Mouse (Mus musculus) hindbrain, embryonic 11.5 days (tissue): ENCODE measurements around the gene Togaram1. TPM values are rescaled to one million over a fixed set of nuclear protein-coding genes. Genes with fewer than 3 reads are reported as not detected.

ENCODE experiments used
- ATAC-seq: fragments of 200-750 bp; cut with Nextera tagmentation; 2 replicates; pipeline ENCODE4 v1.8.0; 2017; ENCODE audit warnings: mild to moderate bottlenecking, moderate TSS enrichment, moderate library complexity; ENCODE audit not compliant: low FRiP score
- DNase-seq: peaks from one replicate; pipeline ENCODE4 v3.0.0-alpha.2; 2015; ENCODE audit warnings: low spot score
- H3K27ac ChIP-seq: fragments of 300-500 bp; sonication (generic); 2 replicates; pipeline ENCODE4 v1.5.1; 2014; ENCODE audit warnings: mild to moderate bottlenecking, low read depth, low read length
- H3K27me3 ChIP-seq: fragments of 300-500 bp; sonication (generic); 2 replicates; pipeline ENCODE4 v1.6.1; 2014; ENCODE audit warnings: mild to moderate bottlenecking, low read length, moderate library complexity, mixed read lengths; ENCODE audit not compliant: control insufficient read depth, insufficient read depth
- H3K36me3 ChIP-seq: fragments of 300-500 bp; sonication (generic); 2 replicates; pipeline ENCODE4 v1.6.1; 2014; ENCODE audit warnings: mild to moderate bottlenecking, low read length, moderate library complexity, mixed read lengths; ENCODE audit not compliant: control insufficient read depth, insufficient read depth
- H3K4me1 ChIP-seq: fragments of 300-500 bp; sonication (generic); replicated peaks from 2 replicates; pipeline ENCODE4 v1.6.1; 2014; ENCODE audit warnings: low read length, mixed read lengths; ENCODE audit not compliant: control insufficient read depth, insufficient read depth
- H3K4me2 ChIP-seq: fragments of 300-500 bp; sonication (generic); replicated peaks from 2 replicates; pipeline ENCODE4 v1.6.1; 2014; ENCODE audit warnings: mild to moderate bottlenecking, low read depth, low read length
- H3K4me3 ChIP-seq: fragments of 300-500 bp; sonication (generic); 2 replicates; pipeline ENCODE4 v1.5.1; 2014; ENCODE audit warnings: low read depth, low read length
- H3K9ac ChIP-seq: fragments of 300-500 bp; sonication (generic); 2 replicates; pipeline ENCODE4 v1.6.1; 2014; ENCODE audit warnings: low read depth, low read length
- H3K9me3 ChIP-seq: fragments of 300-500 bp; sonication (generic); 2 replicates; pipeline ENCODE4 v1.6.1; 2016; ENCODE audit warnings: low read length; ENCODE audit not compliant: control insufficient read depth
- WGBS: fragments of 180-500 bp; shearing (Covaris S2); extraction: QIAGEN DNeasy Blood & Tissue Kit; methylation state at CpG from one replicate; pipeline ENCODE4 v1.1.7; 2014; 5-methylcytosine and 5-hydroxymethylcytosine counted together
- polyA plus RNA-seq: library from polyadenylated mRNA; unstranded; fragments of >200 nt; fragmentation: Nextera tagmentation; extraction: Ambion mirVana; gene quantifications from 2 replicates; pipeline ENCODE4 v1.2.1, GENCODE M21; 2014

Gene Togaram1
- polyA plus RNA-seq, 1 experiment from 2014 or later, result 31.8 TPM

DNA sequence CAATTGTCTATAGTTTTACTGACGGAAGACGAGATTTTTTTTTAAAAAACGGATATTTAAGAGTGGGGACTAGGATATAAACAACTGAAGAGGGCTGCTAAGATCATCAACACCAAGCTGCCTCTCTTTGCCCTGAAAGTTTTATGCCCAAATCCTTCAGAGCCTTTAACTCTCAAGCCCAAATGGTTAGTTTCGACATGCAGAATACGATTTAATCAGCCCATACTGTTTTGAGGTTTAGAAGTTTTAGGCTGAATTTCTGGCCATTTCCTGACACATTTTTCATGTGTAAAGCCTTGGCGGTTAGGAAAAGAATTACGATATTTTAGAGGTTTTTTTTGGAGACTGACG lies 70.2 kb downstream of the Togaram1 start:
- Histone ChIP-seq H3K9me3 (no peaks in the 10 kb centered on the region), H3K4me2 (peak overlapping the region; percentile 35), H3K27me3 (no peaks in the 10 kb centered on the region), H3K27ac (no peak overlapping the region), H3K9ac (no peak overlapping the region; the same call in 1 of the 2 replicates), H3K36me3 (no peaks in the 10 kb centered on the region), H3K4me1 (no peaks in the 10 kb centered on the region), H3K4me3 (peak overlapping the region; percentile 89)
- WGBS, result 48% methylated on average over 8 of the region's 8 CpGs
- DNase-seq (no peak), ATAC-seq (peak; percentile 25; the same call in 1 of the 2 replicates)

- DNase-seq, result peak; percentile 94
- H3K27ac ChIP-seq, result peak within 1 kb of the TSS; percentile 55
Measured at GRCm38 (mm10) chr12:65036190-65036870, 70.7 kb downstream of the Togaram1 start, which contains the start of gene Prpf39. TSS of gene Prpf39 (plus strand) at chr12:65036333.

DNA sequence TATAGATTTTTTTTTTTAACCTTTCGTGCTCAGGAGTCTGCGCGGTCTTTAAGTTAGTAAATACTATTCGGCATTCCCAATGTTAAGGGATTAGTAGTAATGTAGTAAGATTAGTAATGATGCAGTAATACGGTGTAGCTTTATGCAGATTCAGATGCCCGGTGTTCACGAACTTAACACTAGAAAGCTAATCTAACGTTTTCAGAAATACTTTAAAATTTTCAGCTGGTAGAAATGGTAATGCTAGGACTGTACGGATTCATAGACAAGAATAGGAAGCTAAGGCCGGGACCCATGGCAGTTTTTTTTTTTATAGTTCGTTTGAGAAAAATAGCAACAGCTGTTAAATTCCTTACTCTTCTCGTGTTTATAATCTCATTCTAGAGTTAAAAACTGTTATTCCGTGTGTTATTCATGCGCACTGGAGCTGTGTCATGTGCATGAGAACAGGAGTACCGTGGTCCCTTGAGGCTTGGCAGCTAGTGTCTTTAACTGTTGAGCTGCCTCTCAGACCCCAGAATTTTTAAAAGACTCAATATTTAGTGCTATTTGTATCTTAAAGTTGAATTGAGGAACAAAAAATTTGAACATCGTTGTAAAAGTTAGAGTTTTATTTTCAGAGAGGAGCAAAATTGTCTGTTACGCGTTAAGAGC lies 71.4 kb downstream of the Togaram1 start:
- no peaks in the 10 kb centered on the region for H3K9me3 ChIP-seq
- 21% methylated on average over 18 of the region's 18 CpGs for WGBS
- no peak overlapping the region; the same call in 1 of the 2 replicates for H3K9ac ChIP-seq
- H3K27ac ChIP-seq, result no peak overlapping the region
- H3K4me3 ChIP-seq, result peak overlapping the region; percentile 89
- peak overlapping the region; percentile 35 for H3K4me2 ChIP-seq
- peak; percentile 19 for DNase-seq
- no peaks in the 10 kb centered on the region for H3K4me1 ChIP-seq
- peak; percentile 34; the same call in 1 of the 2 replicates for ATAC-seq
- no peaks in the 10 kb centered on the region for H3K27me3 ChIP-seq
- H3K36me3 ChIP-seq, result no peaks in the 10 kb centered on the region

More at GRCm38 (mm10) chr12:65036190-65036870, 70.7 kb downstream of the Togaram1 start, which contains the start of gene Prpf39:
- Histone ChIP-seq H3K27me3 (no peaks in the 10 kb centered on the region), H3K9me3 (no peaks in the 10 kb centered on the region), H3K4me3 (peak within 1 kb of the TSS; percentile 89), H3K4me2 (peak within 1 kb of the TSS; percentile 35), H3K9ac (peak within 1 kb of the TSS; percentile 75), H3K36me3 (no peaks in the 10 kb centered on the region), H3K4me1 (no peaks in the 10 kb centered on the region)
- ATAC-seq, result peak; percentile 96
- under 1% methylated on average over 56 of the region's 65 CpGs for WGBS

GRCm38 (mm10) chr12:65037546-65037937 lies 71.9 kb downstream of the Togaram1 start:
- H3K9ac ChIP-seq, result no peak overlapping the region
- no peak for ATAC-seq

DNA sequence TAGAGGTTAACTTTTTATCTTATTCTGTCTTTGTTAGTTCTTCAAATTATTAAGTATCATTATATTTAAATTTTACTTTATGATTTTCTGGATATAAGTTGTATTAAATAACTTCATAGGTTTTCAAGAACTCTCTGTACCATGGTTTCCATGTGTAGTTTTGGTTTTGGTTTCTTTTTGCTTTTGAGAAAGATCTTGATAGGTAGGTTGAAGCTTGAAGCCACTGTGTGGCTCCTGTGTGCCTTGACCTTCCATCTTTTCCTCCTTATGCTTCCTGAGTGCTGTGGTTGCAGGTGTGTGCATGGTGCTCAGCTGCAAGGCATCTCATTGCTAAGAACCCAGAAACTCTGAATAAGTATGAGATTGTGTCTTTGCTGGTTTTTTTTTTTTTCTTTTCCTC lies 83.2 kb downstream of the Togaram1 start:
- peaks cover 6% of the 10 kb centered on the region; the same call in 1 of the 2 replicates for H3K36me3 ChIP-seq
- H3K9me3 ChIP-seq, result no peaks in the 10 kb centered on the region
- no peak for DNase-seq
- H3K4me2 ChIP-seq, result no peak overlapping the region
- no peak overlapping the region for H3K9ac ChIP-seq
- no peak overlapping the region for H3K27ac ChIP-seq
- ATAC-seq, result no peak
- H3K4me1 ChIP-seq, result no peaks in the 10 kb centered on the region
- no peak overlapping the region for H3K4me3 ChIP-seq
- H3K27me3 ChIP-seq, result no peaks in the 10 kb centered on the region

More at GRCm38 (mm10) chr12:65037546-65037937, 71.9 kb downstream of the Togaram1 start:
- 68% methylated on average over 4 of the region's 4 CpGs for WGBS
- no peak for DNase-seq
- no peaks in the 10 kb centered on the region for H3K4me1 ChIP-seq
- no peaks in the 10 kb centered on the region for H3K36me3 ChIP-seq
- H3K4me3 ChIP-seq, result peak overlapping the region; percentile 89
- H3K27me3 ChIP-seq, result no peaks in the 10 kb centered on the region
- H3K4me2 ChIP-seq, result peak overlapping the region; percentile 35
- no peak overlapping the region for H3K27ac ChIP-seq
- no peaks in the 10 kb centered on the region for H3K9me3 ChIP-seq

DNA sequence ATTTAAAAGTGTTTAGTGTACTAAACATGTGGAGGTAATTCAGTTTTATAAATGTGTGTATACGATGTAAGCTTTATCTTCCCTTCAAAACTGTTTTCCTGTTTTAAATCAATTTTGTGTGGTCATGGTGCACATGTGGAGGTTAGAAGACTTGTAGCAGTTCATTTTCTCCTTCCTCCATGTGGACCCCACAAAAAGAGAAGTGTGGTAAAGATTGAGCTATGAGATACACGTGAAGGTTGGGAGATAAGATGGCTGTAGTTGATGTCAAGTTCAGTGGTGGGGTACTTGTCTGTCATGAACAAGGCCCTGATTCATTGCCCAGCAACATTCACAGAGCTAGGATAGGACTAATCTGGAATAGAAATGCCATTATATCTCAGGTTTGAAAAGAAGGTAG lies 92.6 kb downstream of the Togaram1 start:
- no peak for ATAC-seq
- H3K27me3 ChIP-seq, result no peaks in the 10 kb centered on the region
- H3K4me2 ChIP-seq, result no peak overlapping the region
- H3K9me3 ChIP-seq, result no peaks in the 10 kb centered on the region
- H3K4me3 ChIP-seq, result no peak overlapping the region
- H3K4me1 ChIP-seq, result no peaks in the 10 kb centered on the region
- no peak for DNase-seq
- WGBS, result 82% methylated on average over 2 of the region's 2 CpGs
- H3K9ac ChIP-seq, result no peak overlapping the region
- H3K36me3 ChIP-seq, result no peaks in the 10 kb centered on the region; the same call in 1 of the 2 replicates
- no peak overlapping the region for H3K27ac ChIP-seq

- H3K9ac ChIP-seq, result no peak overlapping the region
- H3K4me1 ChIP-seq, result no peaks in the 10 kb centered on the region
- H3K27ac ChIP-seq, result no peak overlapping the region
- H3K36me3 ChIP-seq, result peaks cover 7% of the 10 kb centered on the region
- ATAC-seq (no peak), DNase-seq (no peak)
- H3K4me3 ChIP-seq, result no peak overlapping the region
- H3K27me3 ChIP-seq, result no peaks in the 10 kb centered on the region
- H3K4me2 ChIP-seq, result no peak overlapping the region
- H3K9me3 ChIP-seq, result no peaks in the 10 kb centered on the region
Measured at GRCm38 (mm10) chr12:65061082-65061481, 95.5 kb downstream of the Togaram1 start.

GRCm38 (mm10) chr12:65065241-65065640 lies 99.6 kb downstream of the Togaram1 start:
- peaks cover 7% of the 10 kb centered on the region for H3K36me3 ChIP-seq
- H3K27me3 ChIP-seq, result no peaks in the 10 kb centered on the region
- no peak overlapping the region for H3K4me2 ChIP-seq
- H3K9ac ChIP-seq, result no peak overlapping the region
- no peaks in the 10 kb centered on the region for H3K4me1 ChIP-seq
- no peak overlapping the region for H3K4me3 ChIP-seq
- no peaks in the 10 kb centered on the region for H3K9me3 ChIP-seq
- no peak overlapping the region for H3K27ac ChIP-seq
- DNase-seq (no peak), ATAC-seq (no peak)
- 82% methylated on average over 2 of the region's 2 CpGs for WGBS

GRCm38 (mm10) chr12:65066234-65066633 lies 100.6 kb downstream of the Togaram1 start:
- Histone ChIP-seq H3K9me3 (no peaks in the 10 kb centered on the region), H3K27ac (no peak overlapping the region), H3K4me2 (no peak overlapping the region), H3K4me1 (no peaks in the 10 kb centered on the region), H3K36me3 (peaks cover 7% of the 10 kb centered on the region), H3K27me3 (no peaks in the 10 kb centered on the region), H3K9ac (no peak overlapping the region), H3K4me3 (no peak overlapping the region)
- DNase-seq (no peak), ATAC-seq (no peak)
- 81% methylated on average over 3 of the region's 3 CpGs for WGBS
